Mouse (Mus musculus) embryo, embryonic 10.5 days (tissue): Measurements from ENCODE around the gene Cyp2s1.

Source experiments
- DNase-seq: peaks from one replicate; pipeline ENCODE4 v3.0.0-alpha.2; 2015; ENCODE audit warnings: low spot score

Cyp2s1 gene

GRCm38 (mm10) chr7:25816241-25816919, at the start of gene Cyp2s1:
Cyp2s1 (minus strand) TSS chr7:25816913.
- DNase-seq, result peak; percentile 42

GRCm38 (mm10) chr7:25864861-25865260, 48.1 kb upstream of the Cyp2s1 start:
- no peak for DNase-seq

DNA sequence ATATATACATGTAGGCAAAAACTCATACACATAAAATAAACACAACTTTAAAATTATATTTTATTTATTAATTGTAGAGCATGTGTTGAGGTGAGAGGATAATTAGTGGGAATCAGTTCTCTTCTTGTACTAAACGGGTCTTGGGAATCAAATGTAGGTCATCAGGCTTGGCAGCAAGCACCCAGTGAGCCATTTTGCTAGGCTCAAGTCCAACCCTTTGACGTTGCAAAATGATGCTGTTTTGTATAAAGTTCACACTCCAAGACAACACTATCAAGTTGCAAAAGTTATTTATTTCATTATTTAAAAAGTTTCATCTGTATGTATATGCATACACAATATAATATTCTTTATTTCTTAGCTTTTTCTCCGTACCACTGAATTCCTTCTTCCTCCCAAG, 47.0 kb upstream of the Cyp2s1 start:
- no peak for DNase-seq

DNA sequence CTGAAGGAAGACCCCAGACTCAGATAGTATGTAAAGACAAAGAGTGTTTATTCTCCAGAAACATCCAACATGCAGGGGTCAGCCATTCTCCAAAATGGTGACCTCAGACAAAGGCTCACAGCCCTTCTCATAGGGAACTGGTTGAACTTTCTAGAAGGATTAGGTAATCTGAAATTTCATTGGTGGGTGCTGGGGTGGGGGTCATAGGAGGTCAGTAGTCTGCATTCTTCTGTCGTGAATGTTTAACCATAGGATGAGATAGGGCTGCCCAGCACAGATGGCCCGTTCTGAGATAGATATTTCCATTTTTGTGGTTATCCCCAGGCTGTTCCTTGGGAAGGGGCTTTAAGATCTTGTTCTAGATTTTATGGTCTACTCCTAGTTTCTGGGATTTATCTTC, 45.7 kb upstream of the Cyp2s1 start:
- DNase-seq, result no peak

- peak; percentile 78 for DNase-seq
These were observed 43.5 kb upstream of the Cyp2s1 start for GRCm38 (mm10) chr7:25859962-25860870.

GRCm38 (mm10) chr7:25855082-25855481, 38.4 kb upstream of the Cyp2s1 start:
- DNase-seq, result peak; percentile 59

DNA sequence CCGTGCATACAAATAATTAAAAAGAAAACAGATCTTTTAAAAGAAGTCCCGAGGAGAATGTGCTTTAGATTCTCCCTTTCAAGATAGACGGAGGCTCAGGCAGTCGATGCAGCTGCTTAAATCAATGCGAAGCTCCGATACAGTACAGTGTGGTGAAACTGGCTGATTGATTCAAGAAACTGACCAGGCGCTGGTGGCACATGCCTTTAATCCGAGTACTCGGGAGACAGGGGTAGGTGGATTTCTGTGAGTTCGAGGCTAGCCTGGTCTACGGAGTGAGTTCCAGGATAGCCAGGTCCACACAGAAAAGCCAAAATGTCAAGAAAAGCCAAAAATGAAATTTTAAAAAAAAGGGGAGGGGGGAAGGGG, 31.7 kb upstream of the Cyp2s1 start:
- DNase-seq, result peak; percentile 57

- DNase-seq, result peak; percentile 95
These were observed 31.2 kb upstream of the Cyp2s1 start for GRCm38 (mm10) chr7:25847722-25848443.

DNA sequence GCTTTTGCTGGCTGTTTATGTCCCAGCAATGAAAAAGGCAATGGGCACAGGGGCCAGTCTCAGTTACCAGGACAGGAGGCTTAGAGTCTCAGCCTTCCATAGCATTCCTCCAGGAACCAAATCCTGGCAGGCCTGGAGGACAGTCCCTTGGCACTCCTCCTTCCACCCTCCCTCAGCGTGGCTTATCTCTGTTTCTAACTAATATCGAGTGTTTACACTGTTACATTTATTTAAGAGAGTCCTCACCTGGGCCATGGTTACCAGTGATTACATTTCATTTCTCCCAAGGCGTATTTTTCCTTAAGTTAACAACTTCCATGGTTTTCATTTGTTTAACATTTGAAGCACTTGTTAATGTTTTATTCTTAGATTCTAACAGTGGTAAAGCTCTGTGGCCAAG, 28.2 kb upstream of the Cyp2s1 start:
- DNase-seq, result no peak

GRCm38 (mm10) chr7:25844423-25844822, 27.7 kb upstream of the Cyp2s1 start:
- no peak for DNase-seq

- no peak for DNase-seq
These were observed 26.8 kb upstream of the Cyp2s1 start for GRCm38 (mm10) chr7:25843492-25843891.

GRCm38 (mm10) chr7:25840908-25841307, 24.2 kb upstream of the Cyp2s1 start:
- DNase-seq, result no peak

DNA sequence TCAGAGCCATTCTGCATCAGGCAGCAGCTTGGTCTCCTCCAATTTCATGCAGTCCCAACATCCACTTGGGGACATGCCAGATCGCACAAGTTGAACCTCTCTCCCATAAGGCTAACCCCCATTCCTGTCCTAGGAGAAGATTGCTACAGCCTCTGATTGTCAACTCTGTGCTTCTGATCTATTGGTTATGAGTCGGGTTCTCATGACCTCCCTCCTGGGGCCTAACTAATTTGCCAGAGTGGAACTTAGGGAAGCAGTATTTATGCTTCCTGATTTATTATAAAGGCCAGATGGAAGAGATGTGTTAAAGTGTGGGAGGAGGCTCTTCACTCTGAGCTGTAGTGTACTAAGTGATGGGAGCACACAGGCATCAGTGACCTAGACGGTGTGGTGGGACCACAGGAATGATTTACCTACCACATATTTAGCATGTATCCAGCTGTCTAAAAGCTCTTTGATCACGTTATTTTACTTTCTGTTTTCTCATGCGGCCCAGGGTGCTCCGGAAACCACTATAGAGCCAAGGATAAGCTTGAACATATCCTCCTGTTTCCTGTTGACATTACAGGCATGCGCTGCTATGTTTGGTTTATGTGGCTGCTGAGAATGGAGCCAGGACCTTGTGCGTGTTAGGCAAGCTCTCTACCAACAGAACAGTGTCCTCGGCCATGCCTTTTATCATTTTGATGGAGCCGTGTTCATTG, 18.6 kb upstream of the Cyp2s1 start:
- DNase-seq, result no peak

- no peak for DNase-seq
These were observed 15.1 kb upstream of the Cyp2s1 start for GRCm38 (mm10) chr7:25831557-25832530.

GRCm38 (mm10) chr7:25830251-25830650, 13.5 kb upstream of the Cyp2s1 start:
- DNase-seq, result peak; percentile 71

GRCm38 (mm10) chr7:25827199-25827598, 10.5 kb upstream of the Cyp2s1 start:
- no peak for DNase-seq

- no peak for DNase-seq
These were observed 9.3 kb upstream of the Cyp2s1 start for GRCm38 (mm10) chr7:25826029-25826428.

DNA sequence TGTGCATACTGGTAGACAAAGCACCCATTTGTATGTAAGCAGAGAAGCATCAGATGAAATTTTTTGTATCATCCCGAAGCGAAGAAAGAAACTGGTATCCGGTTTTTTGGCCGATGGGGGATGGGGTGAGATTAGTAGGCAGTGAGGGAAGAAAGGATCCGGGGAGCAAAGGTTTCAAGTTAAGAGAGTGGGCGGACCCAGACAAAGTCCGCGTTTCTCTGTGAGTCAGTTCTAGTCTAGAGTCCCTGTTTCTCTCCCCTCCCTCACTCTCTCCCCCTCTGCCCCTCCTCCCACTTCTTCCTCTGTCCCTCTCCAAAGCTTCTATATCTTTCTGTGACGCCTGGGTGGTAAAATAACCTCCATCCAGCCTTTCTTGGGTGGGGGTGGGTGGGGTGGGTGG, 8.3 kb upstream of the Cyp2s1 start:
- DNase-seq, result no peak

GRCm38 (mm10) chr7:25815571-25815970, 1.1 kb downstream of the Cyp2s1 start:
- no peak for DNase-seq

GRCm38 (mm10) chr7:25814711-25815110, 2.0 kb downstream of the Cyp2s1 start:
- DNase-seq, result no peak

DNA sequence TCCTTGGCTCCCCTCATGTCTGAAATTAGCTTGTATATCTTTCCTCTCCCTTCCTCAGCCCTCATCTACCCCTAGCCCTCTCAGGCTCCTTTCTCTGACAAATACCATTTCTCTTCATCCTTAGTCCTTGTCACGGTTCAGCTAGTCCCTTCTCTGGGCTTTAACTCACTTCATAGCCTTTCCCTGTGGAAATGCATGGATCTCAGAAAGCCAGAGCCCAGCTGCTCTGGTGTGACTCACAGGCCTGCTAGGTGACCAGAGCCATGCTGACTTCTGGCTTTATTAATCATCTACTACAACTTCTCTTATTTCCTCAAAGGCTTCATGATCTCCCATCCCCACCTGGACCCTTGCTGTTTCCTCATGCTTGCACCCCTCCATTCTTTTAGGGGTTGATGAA, 4.5 kb downstream of the Cyp2s1 start:
- DNase-seq, result no peak
